Mouse (Mus musculus) v-Abl transformed pro-B cells (cell line): ENCODE data around the gene Gm2035.
"Not testable (repeated sequence)": the region's sequence is repeated elsewhere in the genome, so short reads cannot be mapped to it uniquely, and the experiment has no call there.

ENCODE experiments used
- in situ Hi-C, 2 experiments: fragments of 400-800 bp; cut with MboI; formaldehyde crosslinking; loops; one replicate each; pipeline ENCODE4 v1.15.1; 2025; ENCODE audit not compliant: unreplicated experiment in 2 of 2

The Gm2035 gene

GRCm38 (mm10) chr12:87919721-87920120, at the start of gene Gm2035:
Gene Gm2035 (minus strand): TSS chr12:87919857.
- in situ Hi-C loops, result not testable (repeated sequence)

DNA sequence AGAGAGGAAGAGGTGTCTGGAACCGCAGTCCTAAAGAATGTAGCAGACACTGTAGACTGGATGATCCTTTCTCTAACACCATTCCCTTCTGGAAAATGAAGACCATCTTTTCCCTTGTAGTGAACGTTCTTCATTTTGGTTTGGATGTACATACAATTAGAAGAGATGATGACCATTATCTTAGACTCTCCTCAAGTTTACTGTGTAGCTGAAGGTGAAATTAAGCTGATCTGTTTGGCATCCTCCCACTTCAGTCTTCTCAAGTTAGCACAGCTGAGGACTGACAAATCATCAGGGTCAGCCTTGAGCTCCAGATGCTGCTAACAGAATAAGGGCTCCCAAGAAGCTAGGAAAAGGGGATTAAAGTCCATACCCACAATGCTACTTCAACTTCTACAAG, 34.1 kb upstream of the Gm2035 start, which contains the start of gene Gm2042:
Gene Gm2042 (plus strand): TSS at position 301 of the 400 bp plus-strand sequence.
- in situ Hi-C loops, result not testable (repeated sequence)

- in situ Hi-C loops, result not testable (repeated sequence)
Measured at GRCm38 (mm10) chr12:87895070-87895469, 24.6 kb downstream of the Gm2035 start, which contains the start of gene Gm2022. Gene Gm2022 (plus strand): TSS chr12:87895370.

GRCm38 (mm10) chr12:87873772-87874171, 45.9 kb downstream of the Gm2035 start, which contains the start of gene Gm2016:
Gene Gm2016 (plus strand): TSS chr12:87874072.
- in situ Hi-C loops, result not testable (repeated sequence)
